Mouse (Mus musculus): Measurements from ENCODE around the gene Olfr1443. TPM values are rescaled to one million over a fixed set of nuclear protein-coding genes. Genes with fewer than 3 reads are reported as not detected.

The Olfr1443 gene
- polyA plus RNA-seq (2017; shearing (Covaris generic)): not detected

DNA sequence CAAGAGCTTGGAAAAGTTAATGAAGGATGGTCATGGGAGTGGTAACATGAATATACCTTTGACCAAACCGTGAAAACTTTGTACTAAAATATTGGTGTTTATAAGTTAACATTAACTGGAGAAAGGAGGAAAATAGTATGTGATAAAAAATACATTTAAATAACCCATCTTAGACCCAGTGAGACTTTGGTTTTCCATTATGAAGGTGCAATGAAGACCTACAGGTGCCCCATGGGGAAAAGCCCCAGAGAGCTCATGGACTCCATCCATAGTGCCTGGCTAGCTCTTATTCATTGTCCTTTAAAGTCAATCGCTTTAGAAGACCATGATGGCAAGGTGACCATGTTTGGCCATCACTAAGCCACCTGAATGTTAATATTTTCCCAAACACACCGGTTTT is at the start of gene Olfr1443:
Gene Olfr1443, plus strand, starts transcription at position 301 of the 400 bp plus-strand sequence.

DNA sequence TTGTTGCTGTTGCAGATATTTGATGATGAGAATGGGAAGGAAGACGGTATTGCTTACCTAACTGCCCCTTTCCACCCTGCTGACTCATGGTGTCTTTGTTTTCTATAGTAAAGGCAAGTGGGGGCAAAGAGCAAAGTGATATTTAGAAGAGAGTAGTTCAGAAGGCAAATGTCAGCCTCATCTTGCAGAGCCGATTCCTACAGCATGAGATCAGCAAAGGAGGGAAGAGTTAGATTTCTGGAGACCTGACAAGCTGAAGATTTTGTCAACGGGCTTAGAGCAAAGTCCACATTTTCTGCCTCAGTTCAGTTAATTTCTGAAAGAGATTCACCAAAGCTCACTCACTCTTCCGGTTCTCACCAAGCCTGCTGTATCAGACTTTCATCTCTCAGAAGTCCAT is 44.7 kb upstream of the Olfr1443 start, which contains the start of gene Glyat:
Gene Glyat, plus strand, starts transcription at position 133 of the 400 bp plus-strand sequence.

DNA sequence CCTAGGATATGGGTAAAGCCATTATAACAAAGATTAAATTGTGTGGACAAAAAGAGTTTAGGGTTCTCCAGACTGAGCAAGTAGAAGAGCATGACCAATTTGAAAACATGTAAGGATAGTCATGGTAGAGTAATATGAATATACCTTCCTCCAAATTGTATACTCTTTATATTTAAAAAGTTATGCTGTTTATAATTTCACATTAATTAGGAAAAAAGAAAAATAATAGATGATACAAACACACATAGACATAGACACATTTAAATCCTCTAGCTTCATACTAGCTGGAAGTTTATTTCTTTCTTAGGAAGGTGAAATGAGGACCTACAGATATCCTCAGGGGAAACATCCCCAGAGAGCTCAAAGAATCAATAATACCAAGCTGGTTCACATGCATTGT is 7.8 kb upstream of the Olfr1443 start, which contains the start of gene Olfr1442:
Gene Olfr1442, plus strand, starts transcription at position 301 of the 400 bp plus-strand sequence.

DNA sequence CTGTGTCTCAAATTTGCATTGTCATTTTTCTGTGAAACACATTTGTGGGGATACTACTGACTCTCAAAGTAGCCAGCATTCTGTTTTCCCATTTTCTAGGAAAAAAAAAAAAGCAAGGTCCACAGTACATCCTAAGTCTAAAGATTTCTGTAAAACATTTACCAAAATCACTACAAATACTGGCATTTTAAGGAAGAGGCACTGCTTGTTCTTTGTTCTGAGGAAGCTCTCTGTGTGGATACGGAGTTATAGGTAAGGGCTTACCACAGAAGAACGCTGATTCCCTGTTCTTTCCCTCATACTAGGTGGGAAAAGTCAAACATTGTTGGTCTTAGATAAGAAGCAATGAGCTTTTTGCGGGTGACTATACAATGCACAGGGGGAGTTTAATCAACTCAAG is 17.7 kb downstream of the Olfr1443 start, which contains the start of gene Keg1:
Gene Keg1, plus strand, starts transcription at position 197 of the 400 bp plus-strand sequence.

Other genes with a start within 250 kb of the Olfr1443 start
- gene Mpeg1, start 217.3 kb upstream of the Olfr1443 start, polyA plus RNA-seq (2017; shearing (Covaris generic)): 0.53 TPM
- 6.2 TPM for gene Dtx4, start 176.7 kb upstream of the Olfr1443 start, polyA plus RNA-seq (2017; shearing (Covaris generic))
- 47.0 TPM for gene Fam111a, start 132.4 kb upstream of the Olfr1443 start, polyA plus RNA-seq (2017; shearing (Covaris generic))
- gene Gm4952, start 78.1 kb upstream of the Olfr1443 start, polyA plus RNA-seq (2017; shearing (Covaris generic)): not detected
- gene Glyat, start 44.8 kb upstream of the Olfr1443 start, polyA plus RNA-seq (2017; shearing (Covaris generic)): not detected
- gene Olfr1442, start 7.7 kb upstream of the Olfr1443 start, polyA plus RNA-seq (2017; shearing (Covaris generic)): not detected
- gene Keg1, start 17.7 kb downstream of the Olfr1443 start, polyA plus RNA-seq (2017; shearing (Covaris generic)): not detected
- gene Cntf, start 87.5 kb downstream of the Olfr1443 start, polyA plus RNA-seq (2017; shearing (Covaris generic)): 1.3 TPM
- gene Zfp91, start 118.0 kb downstream of the Olfr1443 start, polyA plus RNA-seq (2017; shearing (Covaris generic)): 11.1 TPM
- 221 TPM for gene Lpxn, start 118.1 kb downstream of the Olfr1443 start, polyA plus RNA-seq (2017; shearing (Covaris generic))
- gene Gm5244, start 168.6 kb downstream of the Olfr1443 start, polyA plus RNA-seq (2017; shearing (Covaris generic)): not detected
- gene Olfr1444, start 179.2 kb downstream of the Olfr1443 start, polyA plus RNA-seq (2017; shearing (Covaris generic)): 0.73 TPM
- gene Olfr1445, start 205.7 kb downstream of the Olfr1443 start, polyA plus RNA-seq (2017; shearing (Covaris generic)): not detected
- gene Olfr1446, start 215.4 kb downstream of the Olfr1443 start, polyA plus RNA-seq (2017; shearing (Covaris generic)): not detected
- not detected for gene Olfr1447, start 225.6 kb downstream of the Olfr1443 start, polyA plus RNA-seq (2017; shearing (Covaris generic))
- gene Olfr1448, start 246.3 kb downstream of the Olfr1443 start, polyA plus RNA-seq (2017; shearing (Covaris generic)): 0.19 TPM